Mouse (Mus musculus) small intestine, adult 2 months (tissue): ENCODE measurements around the gene Specc1l.

Experiments
- CTCF ChIP-seq: fragments of 200-500 bp; IDR thresholded peaks from 2 replicates; pipeline ENCODE4 v1.5.1; 2012; ENCODE audit warnings: low read depth, mild to moderate bottlenecking, control low read depth, inconsistent platforms, low read length, moderate library complexity, mixed read lengths; ENCODE audit not compliant: insufficient replicate concordance, insufficient read length; ENCODE audit errors: extremely low read depth
- POLR2A ChIP-seq: fragments of 200-500 bp; IDR thresholded peaks from 2 replicates; pipeline ENCODE4 v1.6.1; 2012; ENCODE audit warnings: low read depth, mild to moderate bottlenecking, control low read depth, inconsistent platforms, low read length, moderate library complexity

GRCm38 (mm10) chr10:75352541-75352940 lies 140.7 kb downstream of the Specc1l start:
- no peak for TF ChIP-seq CTCF
- TF ChIP-seq POLR2A: no peak
